Mouse (Mus musculus): ENCODE results near the gene Zg16.

DNA sequence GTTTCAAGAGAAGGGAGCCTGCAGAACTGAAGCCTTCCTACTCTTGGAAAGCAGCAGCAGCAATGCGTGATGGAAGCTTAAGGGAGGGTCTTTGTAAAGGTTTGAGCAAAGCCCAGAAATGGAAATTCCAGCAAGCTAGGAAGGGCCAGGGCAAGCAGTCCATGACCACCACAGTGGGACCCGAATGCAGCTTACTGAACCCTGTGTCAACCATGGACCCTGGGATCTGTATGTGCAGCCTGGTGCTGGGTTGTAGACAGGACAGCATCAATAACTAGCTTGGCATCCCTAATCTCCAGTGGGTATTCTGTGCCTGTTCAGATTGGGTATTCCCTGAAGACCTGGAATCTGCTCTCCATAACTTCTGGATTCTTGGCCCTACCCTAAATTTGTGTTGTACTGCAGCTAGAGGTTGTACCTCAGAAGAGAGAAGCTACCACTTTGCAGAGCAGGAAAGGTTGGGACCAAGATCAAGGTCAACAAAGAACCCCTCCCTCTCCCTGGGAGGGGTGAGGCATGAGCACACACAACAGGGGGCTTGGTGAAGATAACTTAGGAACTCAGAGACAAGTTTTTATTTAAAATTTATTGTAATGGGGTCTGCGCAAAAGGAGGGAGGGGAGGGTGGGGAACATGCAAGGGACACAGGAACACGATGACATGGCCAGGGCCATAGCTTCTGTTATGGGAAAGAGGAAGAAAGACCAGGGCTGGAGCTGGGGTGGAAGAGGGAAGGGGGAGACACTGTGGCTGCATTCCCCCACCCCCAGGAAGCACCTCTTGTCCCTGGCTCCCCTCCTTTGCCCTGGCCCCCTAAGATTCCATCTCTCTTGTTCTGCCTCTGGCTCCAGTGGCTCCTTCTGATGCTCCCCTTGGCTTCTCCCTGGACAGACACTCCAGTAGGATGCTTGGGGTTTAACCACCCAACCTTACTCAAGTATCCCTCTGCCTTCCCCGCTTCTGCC is 65.3 kb downstream of the Zg16 start:
- TF ChIP-seq POLR2A (IDR thresholded peaks at IDR 0.05; ENCODE audit: extremely low read depth, insufficient read depth, low read length) (peak; percentile 35; the same call in 1 of the 2 replicates), CTCF (IDR thresholded peaks at IDR 0.05; ENCODE audit: extremely low read depth, insufficient read depth, low read length) (no peak)
